In the genomic region with DNA sequence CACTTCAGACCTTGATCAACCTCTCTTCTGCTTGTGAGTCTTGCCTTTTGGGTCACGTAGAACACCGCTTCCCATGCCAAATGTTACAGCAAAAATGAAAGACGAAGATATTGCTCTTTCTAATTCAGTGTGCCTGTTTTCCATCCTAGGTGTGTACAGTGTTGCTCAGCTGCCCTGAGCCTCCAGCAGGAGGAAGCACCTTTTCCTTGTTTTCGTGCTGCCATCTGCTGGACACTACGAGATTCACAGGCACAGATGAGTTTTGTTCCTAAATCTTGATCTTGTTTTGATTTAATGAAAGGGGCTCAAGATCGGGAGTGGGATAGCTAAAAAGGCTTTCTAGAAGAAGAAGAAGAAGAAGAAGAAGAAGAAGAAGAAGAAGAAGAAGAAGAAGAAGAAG, we compare ENCODE assay signal across 8 mouse cellular contexts. TPM values are rescaled to one million over a fixed set of nuclear protein-coding genes. Genes with fewer than 3 reads are reported as not detected.
DNase-seq lines count a peak whose midpoint lies in the region.

No protein-coding gene starts in this region.

- intact Hi-C loops in gastrocnemius, postnatal 36 days (cut with DNase I), result no loop called here

- DNase-seq in gastrocnemius, adult 18-20 months (ENCODE audit: low spot score), result peak; percentile 33
- no peak for DNase-seq in gastrocnemius, postnatal 36 days
- peak; percentile 19 for DNase-seq in urinary bladder, postnatal 25 days (ENCODE audit: low spot score)
- DNase-seq in urinary bladder, postnatal 4 days (ENCODE audit: low spot score in 2 of 2), result no peak
- DNase-seq in embryo, embryonic 9.5 days (ENCODE audit: extremely low spot score), result peak; percentile 49
- DNase-seq in kidney, postnatal 4 days, result peak; percentile 66 to 70
- peak; percentile 48 for DNase-seq in lung, postnatal 10 days
- no peak for DNase-seq in spleen, postnatal 4 days (ENCODE audit: low spot score in 2 of 2)

RNA-seq across cellular contexts. Expression of a gene that starts 40.3 kb away (rescaled TPM):
- total RNA-seq in gastrocnemius, adult 18-20 months (2021), result under 1 TPM; 0.33 to 0.37 TPM
- under 1 TPM in 1 of 2 experiments, not detected in 1; 0.77 TPM for total RNA-seq in gastrocnemius, postnatal 36 days (2021)

Comparison
In these comparisons a context has a peak if more than half of its experiments do, and no peak if none do; other contexts are left out.
1. DNase-seq: peak in gastrocnemius, adult 18-20 months (single experiment), urinary bladder, postnatal 25 days (single experiment), embryo, embryonic 9.5 days (single experiment), kidney, postnatal 4 days (2 of 2) and lung, postnatal 10 days (single experiment); none in gastrocnemius, postnatal 36 days (0 of 2), urinary bladder, postnatal 4 days (0 of 2) and spleen, postnatal 4 days (0 of 2).